Mouse (Mus musculus) liver, postnatal 0 days (tissue): ENCODE measurements around the gene Dock9. TPM values are rescaled to one million over a fixed set of nuclear protein-coding genes. Genes with fewer than 3 reads are reported as not detected.

Experiments used
- ATAC-seq: fragments of 200-750 bp; cut with Nextera tagmentation; 2 replicates; pipeline ENCODE4 v1.8.0; 2017; ENCODE audit warnings: mild to moderate bottlenecking, moderate library complexity
- DNase-seq: peaks from one replicate; pipeline ENCODE4 v3.0.0-alpha.2; 2016
- H3K27ac ChIP-seq: fragments of 300-500 bp; sonication (generic); 2 replicates; pipeline ENCODE4 v1.5.1; 2014; ENCODE audit warnings: antibody characterized with exemption, moderate library complexity, mild to moderate bottlenecking, low read depth
- H3K27me3 ChIP-seq: fragments of 300-500 bp; sonication (generic); 2 replicates; pipeline ENCODE4 v1.6.1; 2014; ENCODE audit warnings: low read length, control low read depth, mixed read lengths; ENCODE audit not compliant: insufficient read depth
- H3K36me3 ChIP-seq: fragments of 300-500 bp; sonication (generic); replicated peaks from 2 replicates; pipeline ENCODE4 v1.6.1; 2014; ENCODE audit warnings: mild to moderate bottlenecking, control low read depth, low read length, moderate library complexity, mixed read lengths; ENCODE audit not compliant: insufficient read depth
- H3K4me1 ChIP-seq: fragments of 300-500 bp; sonication (generic); 2 replicates; pipeline ENCODE4 v1.6.1; 2014; ENCODE audit warnings: antibody characterized with exemption, mild to moderate bottlenecking, control low read depth; ENCODE audit not compliant: insufficient read depth
- H3K4me2 ChIP-seq: fragments of 300-500 bp; sonication (generic); 2 replicates; pipeline ENCODE4 v1.6.1; 2014; ENCODE audit warnings: low read depth, mild to moderate bottlenecking, low read length, moderate library complexity, mixed read lengths
- H3K4me3 ChIP-seq: fragments of 300-500 bp; sonication (generic); 2 replicates; pipeline ENCODE4 v1.5.1; 2014; ENCODE audit warnings: low read depth, low read length
- H3K9ac ChIP-seq: fragments of 300-500 bp; sonication (generic); replicated peaks from 2 replicates; pipeline ENCODE4 v1.6.1; 2014; ENCODE audit warnings: mild to moderate bottlenecking, moderate library complexity
- H3K9me3 ChIP-seq: fragments of 300-500 bp; sonication (generic); 2 replicates; pipeline ENCODE4 v1.6.1; 2016; ENCODE audit warnings: mild to moderate bottlenecking, control low read depth, low read length, mixed read lengths
- CTCF ChIP-seq: sonication (generic); IDR thresholded peaks from 2 replicates; pipeline ENCODE4 v1.5.1; 2016; ENCODE audit warnings: antibody characterized with exemption, low read depth
- EP300 ChIP-seq: IDR thresholded peaks from 2 replicates; pipeline ENCODE4 v1.6.1; 2016; ENCODE audit warnings: antibody characterized with exemption, low read depth, mild to moderate bottlenecking
- WGBS: fragments of 180-500 bp; shearing (Covaris S2); extraction: QIAGEN DNeasy Blood & Tissue Kit; methylation state at CpG from one replicate; pipeline ENCODE4 v1.1.7; 2014; ENCODE audit not compliant: insufficient replicate concordance; 5-methylcytosine and 5-hydroxymethylcytosine counted together
- polyA plus RNA-seq: library from polyadenylated mRNA; unstranded; fragments of >200 nt; fragmentation: Nextera tagmentation; extraction: Ambion mirVana; gene quantifications from 2 replicates; pipeline ENCODE4 v1.2.1, GENCODE M21; 2015

Gene Dock9
- polyA plus RNA-seq, 1 experiment from 2014 or later, result 1.4 TPM

- Histone ChIP-seq H3K4me2 (no peak overlapping the region), H3K27me3 (no peaks in the 10 kb centered on the region), H3K36me3 (no peaks in the 10 kb centered on the region), H3K9ac (no peak overlapping the region), H3K9me3 (no peaks in the 10 kb centered on the region), H3K4me3 (no peak overlapping the region), H3K4me1 (no peaks in the 10 kb centered on the region), H3K27ac (no peak overlapping the region)
- ATAC-seq, result no peak
- WGBS, result 77% methylated on average over 4 of the region's 4 CpGs
- TF ChIP-seq EP300 (no peak), CTCF (no peak)
- no peak for DNase-seq
Observed at GRCm38 (mm10) chr14:121495741-121496140, 301.9 kb downstream of the Dock9 start.

- DNase-seq (no peak), ATAC-seq (no peak)
- TF ChIP-seq CTCF (no peak), EP300 (no peak)
- H3K4me3 ChIP-seq, result no peak overlapping the region
- H3K4me1 ChIP-seq, result no peaks in the 10 kb centered on the region
- no peaks in the 10 kb centered on the region for H3K27me3 ChIP-seq
- no peak overlapping the region for H3K27ac ChIP-seq
- H3K36me3 ChIP-seq, result no peaks in the 10 kb centered on the region
- H3K9me3 ChIP-seq, result no peaks in the 10 kb centered on the region
- H3K4me2 ChIP-seq, result no peak overlapping the region
- H3K9ac ChIP-seq, result no peak overlapping the region
- 60% methylated on average over 2 of the region's 2 CpGs for WGBS
Observed at GRCm38 (mm10) chr14:121495120-121495519, 302.5 kb downstream of the Dock9 start.

- 38% methylated on average over 2 of the region's 2 CpGs for WGBS
- no peak overlapping the region for H3K9ac ChIP-seq
- H3K36me3 ChIP-seq, result no peaks in the 10 kb centered on the region
- H3K27ac ChIP-seq, result no peak overlapping the region
- H3K27me3 ChIP-seq, result no peaks in the 10 kb centered on the region
- TF ChIP-seq CTCF (no peak), EP300 (no peak)
- DNase-seq, result no peak
- H3K9me3 ChIP-seq, result no peaks in the 10 kb centered on the region
- H3K4me1 ChIP-seq, result no peaks in the 10 kb centered on the region
- ATAC-seq, result no peak
- H3K4me2 ChIP-seq, result no peak overlapping the region
- no peak overlapping the region for H3K4me3 ChIP-seq
Observed at GRCm38 (mm10) chr14:121494238-121494637, 303.4 kb downstream of the Dock9 start.

GRCm38 (mm10) chr14:121493712-121494111 is 303.9 kb downstream of the Dock9 start:
- Histone ChIP-seq H3K27ac (no peak overlapping the region), H3K36me3 (no peaks in the 10 kb centered on the region), H3K9ac (no peak overlapping the region), H3K4me2 (no peak overlapping the region), H3K4me1 (no peaks in the 10 kb centered on the region), H3K4me3 (no peak overlapping the region), H3K27me3 (no peaks in the 10 kb centered on the region), H3K9me3 (no peaks in the 10 kb centered on the region)
- 43% methylated on average over 3 of the region's 3 CpGs for WGBS
- ATAC-seq (no peak), DNase-seq (no peak)
- TF ChIP-seq EP300, result no peak
- no peak for TF ChIP-seq CTCF

GRCm38 (mm10) chr14:121492328-121492727 is 305.3 kb downstream of the Dock9 start:
- H3K4me2 ChIP-seq, result no peak overlapping the region
- no peaks in the 10 kb centered on the region for H3K36me3 ChIP-seq
- TF ChIP-seq CTCF (no peak), EP300 (no peak)
- H3K9me3 ChIP-seq, result no peaks in the 10 kb centered on the region
- DNase-seq (no peak), ATAC-seq (no peak)
- no peaks in the 10 kb centered on the region for H3K27me3 ChIP-seq
- H3K9ac ChIP-seq, result no peak overlapping the region
- H3K4me3 ChIP-seq, result no peak overlapping the region
- H3K4me1 ChIP-seq, result no peaks in the 10 kb centered on the region
- no peak overlapping the region for H3K27ac ChIP-seq
- 67% methylated on average over 8 of the region's 8 CpGs for WGBS

Other genes with a start within 250 kb of the Dock9 start
- 25.8 and 27.4 TPM in 2 replicates for gene Ubac2, start 80.8 kb upstream of the Dock9 start, polyA plus RNA-seq
- gene Gpr18, start 117.9 kb upstream of the Dock9 start, polyA plus RNA-seq, result 0.78 and 0.81 TPM in 2 replicates
- 0.94 and 0.95 TPM in 2 replicates for gene Gpr183, start 167.4 kb upstream of the Dock9 start, polyA plus RNA-seq
- not detected in 2 replicates for gene Timm8a2, start 236.8 kb upstream of the Dock9 start, polyA plus RNA-seq